Mouse (Mus musculus): ENCODE results near the gene Olfr429. TPM values are rescaled to one million over a fixed set of nuclear protein-coding genes. Genes with fewer than 3 reads are reported as not detected.
"Not testable (repeated sequence)": the region's sequence is repeated elsewhere in the genome, so short reads cannot be mapped to it uniquely, and the experiment has no call there.

The Olfr429 gene
- not detected in 2 replicates for polyA plus RNA-seq (2016; fragmentation: Nextera tagmentation; extraction: Ambion mirVana)

DNA sequence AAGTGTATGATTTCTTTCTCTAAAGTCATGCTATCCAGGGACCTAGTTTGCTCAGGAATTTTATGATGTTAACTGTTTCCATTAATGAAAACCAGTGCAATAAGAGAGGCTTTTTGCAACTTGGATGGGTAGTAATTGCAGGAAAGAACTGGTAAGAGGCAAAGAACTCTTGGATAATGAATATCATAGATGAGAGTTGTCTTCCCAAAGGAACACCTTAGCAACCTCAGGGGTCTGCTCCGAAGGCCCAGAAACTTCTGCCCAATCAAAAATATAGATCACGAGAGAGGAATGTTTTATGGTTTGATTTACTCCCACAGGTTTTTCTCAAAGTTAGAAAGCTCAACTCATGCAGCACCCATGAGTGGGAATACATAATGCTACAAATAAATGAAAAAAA is at the start of gene Olfr429:
Olfr429 (plus strand) TSS at position 301 of the 400 bp plus-strand sequence.
- H3K4me1 ChIP-seq: no peaks in the 10 kb centered on the region
- WGBS: 89% methylated on average over 2 of the region's 2 CpGs
- no peak within 1 kb of the TSS for H3K27ac ChIP-seq
- H3K9ac ChIP-seq: no peak within 1 kb of the TSS
- no peaks in the 10 kb centered on the region for H3K27me3 ChIP-seq (replicated peaks)
- H3K4me3 ChIP-seq: no peak within 1 kb of the TSS
- H3K9me3 ChIP-seq: no peaks in the 10 kb centered on the region
- ATAC-seq (ENCODE audit: low FRiP score, low read depth): no peak
- H3K4me2 ChIP-seq (replicated peaks): no peak within 1 kb of the TSS
- no peaks in the 10 kb centered on the region for H3K36me3 ChIP-seq

DNA sequence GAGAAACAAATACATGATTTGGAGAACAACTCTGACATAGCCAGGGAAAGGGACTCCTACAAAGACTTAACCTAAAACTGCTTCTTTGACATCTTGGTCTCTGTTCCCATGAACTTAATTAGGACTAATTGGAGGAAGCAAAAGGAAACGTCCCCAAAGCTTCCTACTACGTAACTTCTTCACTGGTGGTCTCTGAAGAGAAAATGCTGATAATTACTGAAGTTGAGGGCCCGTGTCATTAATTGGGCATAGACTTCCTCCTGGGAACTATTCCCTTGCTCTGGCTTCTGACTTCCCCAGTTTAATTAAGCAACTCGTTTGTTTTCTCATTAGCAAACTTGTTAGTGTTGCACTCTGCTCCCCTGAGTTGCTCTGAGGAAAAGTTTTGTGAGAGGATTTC is 48.3 kb upstream of the Olfr429 start:
- whole genome bisulfite sequencing: 76% methylated on average over 4 of the region's 4 CpGs
- H3K36me3 ChIP-seq: no peaks in the 10 kb centered on the region
- H3K27ac ChIP-seq: no peak overlapping the region
- H3K4me1 ChIP-seq: no peaks in the 10 kb centered on the region
- no peaks in the 10 kb centered on the region for H3K27me3 ChIP-seq (replicated peaks)
- H3K9ac ChIP-seq: no peak overlapping the region
- ATAC-seq (ENCODE audit: low FRiP score, low read depth): no peak
- no peak overlapping the region for H3K4me2 ChIP-seq (replicated peaks)
- H3K9me3 ChIP-seq: no peaks in the 10 kb centered on the region
- H3K4me3 ChIP-seq: no peak overlapping the region

DNA sequence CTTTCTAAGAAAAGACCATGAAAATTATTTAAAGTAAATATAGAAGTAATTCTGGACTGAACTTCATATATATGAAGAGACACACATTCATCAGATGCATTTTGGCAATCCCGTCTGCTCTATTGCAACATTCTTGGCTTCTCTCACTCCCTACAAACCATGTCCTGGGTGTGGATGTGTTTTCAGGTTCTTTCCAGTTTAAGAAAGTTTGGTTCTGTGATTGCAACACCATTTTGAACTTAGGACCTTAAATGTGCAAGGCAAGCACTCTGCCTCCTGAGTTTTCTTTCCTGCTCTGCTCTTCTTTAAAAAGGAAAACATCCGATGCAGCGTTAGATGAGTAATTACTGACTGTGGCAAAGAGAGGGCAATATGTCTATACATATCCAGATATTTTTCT is 45.7 kb upstream of the Olfr429 start:
- no peaks in the 10 kb centered on the region for H3K9me3 ChIP-seq
- ATAC-seq (ENCODE audit: low FRiP score, low read depth): no peak
- 97% methylated on average over 3 of the region's 3 CpGs for WGBS

DNA sequence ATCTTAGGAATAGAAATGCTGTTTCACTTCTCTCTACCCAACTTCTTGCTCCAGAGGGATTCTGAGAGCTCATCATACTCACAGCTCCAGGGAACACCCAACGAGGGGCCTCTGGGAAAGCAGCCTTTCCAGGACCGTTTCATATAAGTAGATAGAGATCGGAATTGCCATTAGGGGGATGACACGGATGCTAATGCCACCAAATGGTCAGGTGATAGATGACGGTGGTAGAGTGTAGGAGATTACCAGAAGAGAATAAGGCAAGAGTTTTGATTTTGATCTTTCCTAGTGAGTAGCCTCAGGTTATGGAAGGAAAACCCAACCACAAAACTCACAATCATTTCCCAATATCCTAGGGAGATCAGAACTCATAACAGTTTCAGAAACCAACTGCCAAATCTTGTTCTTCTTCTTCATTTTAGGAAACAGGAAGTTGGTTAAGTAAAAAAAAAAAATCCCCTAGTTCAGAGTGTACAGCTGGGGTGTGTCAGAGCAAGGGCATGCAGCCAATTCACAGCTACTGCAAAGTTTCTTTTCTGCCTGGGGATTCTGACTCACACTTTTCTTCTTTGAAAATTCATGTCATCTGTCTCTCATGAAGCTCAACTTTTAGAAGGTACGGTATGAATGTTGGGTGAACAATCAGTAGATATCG is 43.5 kb upstream of the Olfr429 start, which contains the start of gene Olfr433:
Olfr433 (plus strand) TSS at position 183 of the 655 bp plus-strand sequence.
- H3K27me3 ChIP-seq (replicated peaks): no peaks in the 10 kb centered on the region
- ATAC-seq (ENCODE audit: low FRiP score, low read depth): no peak
- no peak within 1 kb of the TSS for H3K27ac ChIP-seq
- no peak within 1 kb of the TSS for H3K9ac ChIP-seq
- H3K4me2 ChIP-seq (replicated peaks): no peak within 1 kb of the TSS
- H3K4me1 ChIP-seq: no peaks in the 10 kb centered on the region
- H3K9me3 ChIP-seq: no peaks in the 10 kb centered on the region
- H3K4me3 ChIP-seq: no peak within 1 kb of the TSS
- 91% methylated on average over 7 of the region's 7 CpGs for WGBS
- no peaks in the 10 kb centered on the region for H3K36me3 ChIP-seq

More for the DNA sequence above, 45.7 kb upstream of the Olfr429 start:
- H3K4me3 ChIP-seq: no peak overlapping the region
- no peaks in the 10 kb centered on the region for H3K27me3 ChIP-seq (replicated peaks)
- H3K9ac ChIP-seq: no peak overlapping the region
- no peak overlapping the region for H3K27ac ChIP-seq
- H3K36me3 ChIP-seq: no peaks in the 10 kb centered on the region
- no peak overlapping the region for H3K4me2 ChIP-seq (replicated peaks)
- no peaks in the 10 kb centered on the region for H3K4me1 ChIP-seq

DNA sequence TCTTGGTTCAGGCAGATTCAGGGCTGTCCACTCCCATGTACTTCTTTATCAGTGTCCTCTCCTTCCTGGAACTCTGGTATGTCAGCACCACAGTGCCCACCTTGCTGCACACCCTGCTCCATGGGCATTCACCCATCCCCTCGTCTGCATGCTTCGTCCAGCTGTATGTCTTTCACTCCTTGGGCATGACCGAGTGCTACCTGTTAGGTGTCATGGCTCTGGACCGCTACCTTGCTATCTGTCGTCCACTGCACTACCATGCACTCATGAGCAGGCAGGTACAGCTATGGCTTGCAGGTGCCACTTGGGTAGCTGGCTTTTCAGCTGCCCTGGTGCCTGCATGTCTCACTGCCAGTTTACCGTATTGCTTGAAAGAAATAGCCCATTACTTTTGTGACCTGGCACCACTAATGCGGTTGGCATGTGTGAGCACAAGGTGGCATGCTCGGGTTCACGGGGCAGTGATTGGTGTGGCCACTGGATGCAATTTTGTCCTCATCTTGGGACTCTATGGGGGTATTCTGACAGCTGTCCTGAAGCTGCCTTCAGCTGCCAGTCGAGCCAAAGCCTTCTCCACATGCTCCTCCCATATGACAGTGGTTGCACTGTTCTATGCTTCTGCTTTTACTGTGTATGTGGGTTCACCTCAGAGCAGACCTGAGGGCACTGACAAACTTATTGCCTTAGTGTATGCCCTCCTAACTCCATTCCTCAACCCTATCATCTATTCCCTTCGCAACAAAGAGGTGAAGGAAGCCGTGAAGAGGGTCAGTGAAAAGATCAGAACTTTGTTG is 41.8 kb upstream of the Olfr429 start:
- peak; percentile 25; the same call in 1 of the 2 replicates for ATAC-seq (ENCODE audit: low FRiP score, low read depth)
- not testable (repeated sequence) for H3K9ac ChIP-seq; H3K9me3 ChIP-seq; H3K27ac ChIP-seq; H3K36me3 ChIP-seq; H3K4me3 ChIP-seq; H3K27me3 ChIP-seq (replicated peaks); H3K4me2 ChIP-seq (replicated peaks); H3K4me1 ChIP-seq
- 90% methylated on average over 12 of the region's 12 CpGs for WGBS

DNA sequence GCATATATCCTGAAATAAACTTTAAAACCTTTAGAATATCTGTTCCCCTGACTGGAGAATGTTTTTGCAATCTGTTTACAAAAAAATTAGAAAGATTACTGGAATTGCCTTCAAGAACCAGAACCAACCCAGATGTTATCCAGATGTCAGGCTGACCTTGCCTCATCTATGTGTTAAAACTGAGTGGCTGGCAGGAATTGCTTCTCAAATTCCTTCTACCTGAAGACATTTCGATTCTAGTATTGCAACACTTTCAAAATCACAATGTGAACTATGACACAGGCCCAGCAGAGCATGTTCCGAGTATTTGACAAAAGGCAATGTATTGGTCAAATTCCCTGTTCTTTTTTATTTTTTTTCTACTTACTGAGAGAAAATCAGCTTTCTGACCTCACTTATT is 39.7 kb upstream of the Olfr429 start:
- no peak for ATAC-seq (ENCODE audit: low FRiP score, low read depth)
- no peak overlapping the region for H3K9ac ChIP-seq
- no peak overlapping the region for H3K4me2 ChIP-seq (replicated peaks)
- no peaks in the 10 kb centered on the region for H3K36me3 ChIP-seq
- no peaks in the 10 kb centered on the region for H3K9me3 ChIP-seq
- WGBS: 80% methylated on average over 2 of the region's 2 CpGs
- H3K27me3 ChIP-seq (replicated peaks): no peaks in the 10 kb centered on the region
- H3K4me1 ChIP-seq: no peaks in the 10 kb centered on the region
- H3K27ac ChIP-seq: no peak overlapping the region
- H3K4me3 ChIP-seq: no peak overlapping the region

DNA sequence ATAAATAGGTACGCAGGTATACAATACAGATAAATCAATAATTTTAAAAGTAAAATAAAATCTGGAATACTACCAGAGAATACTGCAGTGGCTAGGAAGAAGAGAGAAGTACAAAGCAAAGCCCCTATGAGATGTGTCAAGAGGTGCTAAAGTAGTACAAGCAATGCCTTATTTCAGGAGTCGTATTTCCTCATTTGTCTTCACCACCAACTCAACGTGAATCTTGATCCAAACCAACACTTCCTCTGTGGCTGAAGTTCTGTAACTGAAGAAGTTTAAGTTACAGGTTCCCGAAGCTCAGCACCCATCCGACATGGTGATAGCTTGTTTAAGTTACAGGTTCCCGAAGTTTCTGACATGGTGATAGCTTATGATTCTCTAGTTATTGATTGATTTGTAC is 35.9 kb upstream of the Olfr429 start:
- H3K27ac ChIP-seq; ATAC-seq (ENCODE audit: low FRiP score, low read depth): not testable (repeated sequence)
- 81% methylated on average over 6 of the region's 6 CpGs for WGBS

DNA sequence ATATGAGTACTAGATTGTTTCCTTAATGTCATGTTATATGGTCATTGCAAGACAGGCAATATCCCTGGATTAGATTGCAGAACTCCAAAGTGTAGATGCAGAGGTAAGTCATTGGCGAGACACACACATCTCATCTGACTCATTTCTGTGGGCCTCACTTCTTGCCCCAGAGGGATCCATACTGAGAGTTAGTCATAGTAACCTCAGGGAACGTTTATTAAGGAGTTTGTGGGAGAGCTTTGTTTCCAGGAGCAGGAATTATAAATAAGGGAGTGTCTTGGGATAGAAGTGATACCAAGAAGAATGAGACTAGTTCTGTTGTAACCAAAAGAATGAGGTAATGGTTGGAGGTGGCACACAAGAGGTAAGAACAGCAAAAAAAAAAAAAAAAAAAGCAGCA is 35.2 kb upstream of the Olfr429 start, which contains the start of gene Olfr432:
Olfr432 (plus strand) TSS at position 313 of the 400 bp plus-strand sequence.
- Histone ChIP-seq H3K9me3 (no peaks in the 10 kb centered on the region), H3K4me2 (replicated peaks) (no peak within 1 kb of the TSS), H3K36me3 (no peaks in the 10 kb centered on the region), H3K27ac (no peak within 1 kb of the TSS), H3K4me1 (no peaks in the 10 kb centered on the region), H3K27me3 (replicated peaks) (no peaks in the 10 kb centered on the region), H3K9ac (no peak within 1 kb of the TSS), H3K4me3 (no peak within 1 kb of the TSS)
- 80% methylated on average over 2 of the region's 2 CpGs for WGBS
- ATAC-seq (ENCODE audit: low FRiP score, low read depth): no peak

More for the DNA sequence above, 35.9 kb upstream of the Olfr429 start:
- H3K36me3 ChIP-seq; H3K4me3 ChIP-seq; H3K9ac ChIP-seq; H3K27me3 ChIP-seq (replicated peaks); H3K4me2 ChIP-seq (replicated peaks); H3K4me1 ChIP-seq; H3K9me3 ChIP-seq: not testable (repeated sequence)

DNA sequence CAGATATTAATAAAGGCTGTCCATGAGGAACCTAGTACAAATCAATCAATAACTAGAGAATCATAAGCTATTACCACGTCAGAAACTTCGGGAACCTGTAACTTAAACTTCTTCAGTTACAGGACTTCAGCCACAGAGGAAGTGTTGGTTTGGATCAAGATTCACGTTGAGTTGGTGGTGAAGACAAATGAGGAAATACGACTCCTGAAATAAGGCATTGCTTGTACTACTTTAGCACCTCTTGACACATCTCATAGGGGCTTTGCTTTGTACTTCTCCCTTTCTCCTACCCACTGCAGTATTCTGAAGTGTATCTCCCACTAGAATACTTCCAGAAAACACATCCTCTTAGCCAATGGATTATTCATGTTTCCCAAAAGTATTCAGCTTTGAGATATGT is 34.8 kb upstream of the Olfr429 start:
- H3K27ac ChIP-seq; H3K9ac ChIP-seq; H3K36me3 ChIP-seq; H3K9me3 ChIP-seq; H3K4me2 ChIP-seq (replicated peaks); H3K4me1 ChIP-seq; ATAC-seq (ENCODE audit: low FRiP score, low read depth); H3K27me3 ChIP-seq (replicated peaks); H3K4me3 ChIP-seq: not testable (repeated sequence)
- 84% methylated on average over 4 of the region's 4 CpGs for WGBS

DNA sequence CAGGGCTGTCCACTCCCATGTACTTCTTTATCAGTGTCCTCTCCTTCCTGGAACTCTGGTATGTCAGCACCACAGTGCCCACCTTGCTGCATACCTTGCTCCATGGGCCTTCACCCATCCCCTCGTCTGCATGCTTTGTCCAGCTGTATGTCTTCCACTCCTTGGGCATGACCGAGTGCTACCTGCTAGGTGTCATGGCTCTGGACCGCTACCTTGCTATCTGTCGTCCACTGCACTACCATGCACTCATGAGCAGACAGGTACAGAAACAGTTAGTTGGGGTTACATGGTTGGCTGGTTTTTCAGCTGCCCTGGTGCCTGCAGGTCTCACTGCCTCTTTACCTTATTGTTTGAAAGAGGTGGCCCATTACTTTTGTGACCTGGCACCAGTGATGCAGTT is 33.6 kb upstream of the Olfr429 start:
- H3K9ac ChIP-seq: no peak overlapping the region

DNA sequence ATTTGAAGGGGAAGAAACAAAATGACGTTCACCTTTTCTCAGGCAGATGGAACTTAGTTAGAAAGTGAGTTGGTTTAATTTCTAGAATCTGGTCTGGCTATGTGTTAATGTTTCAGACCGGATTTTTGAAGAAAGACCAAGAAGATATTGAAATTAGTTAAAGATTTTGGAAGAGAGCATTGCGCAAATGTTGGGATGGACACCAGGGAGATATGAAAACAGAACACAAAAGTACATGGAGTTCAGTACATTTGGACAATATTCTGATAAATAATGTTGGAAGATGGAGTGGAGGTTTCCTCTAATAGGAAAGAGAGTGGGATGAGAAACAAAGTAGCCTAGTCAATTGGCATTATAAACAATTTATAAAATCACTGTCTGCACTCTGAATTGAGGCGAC is 32.6 kb upstream of the Olfr429 start:
- ATAC-seq (ENCODE audit: low FRiP score, low read depth): no peak
- 91% methylated on average over 4 of the region's 4 CpGs for WGBS

More for the DNA sequence above, 33.6 kb upstream of the Olfr429 start:
- H3K9me3 ChIP-seq: no peaks in the 10 kb centered on the region
- H3K36me3 ChIP-seq: no peaks in the 10 kb centered on the region
- no peaks in the 10 kb centered on the region for H3K4me1 ChIP-seq
- WGBS: 95% methylated on average over 4 of the region's 4 CpGs
- ATAC-seq (ENCODE audit: low FRiP score, low read depth): no peak
- no peak overlapping the region for H3K27ac ChIP-seq
- H3K4me3 ChIP-seq: no peak overlapping the region
- H3K4me2 ChIP-seq (replicated peaks): no peak overlapping the region
- no peaks in the 10 kb centered on the region for H3K27me3 ChIP-seq (replicated peaks)

DNA sequence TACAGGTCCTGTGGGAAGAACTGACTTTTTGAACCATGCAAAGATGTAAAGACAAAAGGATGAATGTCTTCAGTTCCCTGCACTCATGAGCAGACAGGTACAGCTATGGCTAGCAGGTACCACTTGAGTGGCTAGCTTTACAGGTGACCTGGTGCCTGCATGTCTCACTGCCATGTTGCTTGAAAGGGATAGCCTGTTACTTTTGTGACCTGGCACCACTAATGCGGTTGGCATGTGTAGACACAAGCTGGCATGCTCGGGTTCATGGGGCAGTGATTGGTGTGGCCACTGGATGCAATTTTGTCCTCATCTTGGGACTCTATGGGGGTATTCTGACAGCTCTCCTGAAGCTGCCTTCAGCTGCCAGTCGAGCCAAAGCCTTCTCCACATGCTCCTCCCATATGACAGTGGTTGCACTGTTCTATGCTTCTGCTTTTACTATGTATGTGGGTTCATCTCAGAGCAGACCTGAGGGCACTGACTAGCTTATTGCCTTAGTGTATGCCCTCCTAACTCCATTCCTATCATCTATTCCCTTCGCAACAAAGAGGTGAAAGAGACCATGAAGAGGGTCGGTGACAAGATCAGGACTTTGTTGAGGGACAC is 32.1 kb upstream of the Olfr429 start:
- Histone ChIP-seq H3K9ac (no peak overlapping the region), H3K27ac (no peak overlapping the region), H3K4me3 (no peak overlapping the region), H3K9me3 (no peaks in the 10 kb centered on the region), H3K27me3 (replicated peaks) (no peaks in the 10 kb centered on the region), H3K4me2 (replicated peaks) (no peak overlapping the region), H3K36me3 (no peaks in the 10 kb centered on the region), H3K4me1 (no peaks in the 10 kb centered on the region)
- 90% methylated on average over 5 of the region's 5 CpGs for WGBS
- no peak for ATAC-seq (ENCODE audit: low FRiP score, low read depth)

More for the DNA sequence above, 32.6 kb upstream of the Olfr429 start:
- no peak overlapping the region for H3K4me3 ChIP-seq
- no peaks in the 10 kb centered on the region for H3K27me3 ChIP-seq (replicated peaks)
- no peak overlapping the region for H3K9ac ChIP-seq
- H3K36me3 ChIP-seq: no peaks in the 10 kb centered on the region
- H3K9me3 ChIP-seq: no peaks in the 10 kb centered on the region
- no peak overlapping the region for H3K4me2 ChIP-seq (replicated peaks)
- no peaks in the 10 kb centered on the region for H3K4me1 ChIP-seq
- no peak overlapping the region for H3K27ac ChIP-seq
